In the genomic region with DNA sequence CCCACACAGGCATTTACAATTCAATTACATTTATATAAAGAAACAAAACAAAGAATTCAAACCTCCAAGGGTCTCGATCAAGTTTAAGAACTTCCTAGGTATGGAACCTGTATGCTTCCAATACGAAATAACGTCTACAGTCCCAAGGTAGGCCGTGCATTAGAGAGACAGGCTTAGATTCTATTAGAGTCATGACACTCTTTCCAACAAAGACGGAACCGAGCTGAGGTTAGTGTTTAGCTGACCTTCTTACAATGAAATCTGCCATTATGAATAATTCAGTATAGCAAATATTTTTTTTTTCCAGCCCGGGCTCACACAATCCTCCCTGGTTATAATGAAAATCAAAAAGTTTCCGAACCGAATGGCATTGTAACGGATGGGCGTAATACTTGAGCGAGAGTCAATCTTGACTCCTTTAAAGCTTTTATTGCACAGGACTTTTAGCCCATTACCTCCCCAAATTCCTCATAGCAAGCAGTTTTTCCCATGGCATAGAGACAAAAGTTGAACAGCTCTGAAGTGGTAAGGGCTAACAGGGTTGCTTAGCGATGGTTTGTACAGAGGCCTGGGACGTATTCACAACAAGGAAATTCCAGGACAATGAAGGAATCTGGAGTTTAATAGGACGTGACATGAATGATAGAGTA, we compare ENCODE assay signal across 17 mouse cellular contexts.
A peak's percentile ranks its signal among the peaks of the same experiment; 100 is the strongest.
DNase-seq lines count a peak whose midpoint lies in the region; ATAC-seq lines count a peak whose summit lies in the region.
"Had no signal": no experiment of that assay in that cellular context is flagged by ENCODE, and none has a peak within 500 bp of the region (broad histone marks: within the 10 kb centered on the region; RNA-seq: fewer than 3 reads in every experiment).

No protein-coding gene starts in this region.

- WGBS in neural tube, embryonic 11.5 days = 53% methylated on average over 15 of the region's 15 CpGs
- WGBS in hindbrain, embryonic 12.5 days = 36% methylated on average over 15 of the region's 15 CpGs
- 16% methylated on average over 15 of the region's 15 CpGs for WGBS in midbrain, embryonic 13.5 days

- H3K27me3 ChIP-seq in neural tube, embryonic 11.5 days (ENCODE audit: control insufficient read depth, insufficient read depth, low read length) = no peaks in the 10 kb centered on the region
- H3K27me3 ChIP-seq in hindbrain, embryonic 12.5 days = no peaks in the 10 kb centered on the region
- no peaks in the 10 kb centered on the region for H3K27me3 ChIP-seq in midbrain, embryonic 13.5 days

- no peaks in the 10 kb centered on the region for H3K9me3 ChIP-seq in neural tube, embryonic 11.5 days (ENCODE audit: control insufficient read depth, low read length)
- peaks cover 10% of the 10 kb centered on the region for H3K9me3 ChIP-seq in hindbrain, embryonic 12.5 days (replicated peaks)
- H3K9me3 ChIP-seq in midbrain, embryonic 13.5 days = peaks cover 3% of the 10 kb centered on the region; the same call in 1 of the 2 replicates

- no peak overlapping the region for H3K27ac ChIP-seq in neural tube, embryonic 11.5 days (ENCODE audit: low read depth, low read length)
- 0 out of 2 replicates have a peak overlapping the region, but pooled peaks have one; percentile 23 for H3K27ac ChIP-seq in hindbrain, embryonic 12.5 days
- H3K27ac ChIP-seq in midbrain, embryonic 13.5 days = peak overlapping the region; percentile 27; the same call in 1 of the 2 replicates
- H3K27ac ChIP-seq: limb, embryonic 10.5 days; liver, embryonic 14.5 days had no signal

- no peak overlapping the region for H3K4me2 ChIP-seq in neural tube, embryonic 11.5 days (ENCODE audit: low read depth)
- no peak overlapping the region for H3K4me2 ChIP-seq in hindbrain, embryonic 12.5 days (replicated peaks)
- H3K4me2 ChIP-seq in midbrain, embryonic 13.5 days (replicated peaks) = no peak overlapping the region
- H3K4me2 ChIP-seq: heart, embryonic 11.5 days had no signal

- H3K36me3 ChIP-seq in neural tube, embryonic 11.5 days (ENCODE audit: control insufficient read depth, insufficient read depth, low read length) = peaks cover 15% of the 10 kb centered on the region
- H3K36me3 ChIP-seq in hindbrain, embryonic 12.5 days = peaks cover 27% of the 10 kb centered on the region
- H3K36me3 ChIP-seq in midbrain, embryonic 13.5 days = peaks cover 33% of the 10 kb centered on the region

- H3K4me3 ChIP-seq in neural tube, embryonic 11.5 days (ENCODE audit: low read depth, low read length) = no peak overlapping the region
- no peak overlapping the region for H3K4me3 ChIP-seq in hindbrain, embryonic 12.5 days
- H3K4me3 ChIP-seq in midbrain, embryonic 13.5 days (replicated peaks) = no peak overlapping the region
- H3K4me3 ChIP-seq: erythroblast, embryonic 14.5 days; limb, embryonic 10.5 days had no signal

- intact Hi-C loops in gastrocnemius, postnatal 36 days (cut with DNase I) = no loop called here

- ATAC-seq in neural tube, embryonic 11.5 days (ENCODE audit: insufficient read depth, low FRiP score, low TSS enrichment) = peak; percentile 64
- ATAC-seq in hindbrain, embryonic 12.5 days (ENCODE audit: low FRiP score) = peak; percentile 84
- ATAC-seq in midbrain, embryonic 13.5 days = peak; percentile 91
- no peak for ATAC-seq in granulocyte monocyte progenitor cell, adult 5-6 weeks (replicated peaks; ENCODE audit: poor library complexity, severe bottlenecking)

- peak; percentile 44 for DNase-seq in neural tube, embryonic 11.5 days (ENCODE audit: low spot score)
- no peak for DNase-seq in neural tube, embryonic 10.5 days (ENCODE audit: extremely low spot score, low spot score)
- peak; percentile 34 for DNase-seq in retina, postnatal 1 day
- no peak for DNase-seq in gastrocnemius, postnatal 36 days
- no peak for DNase-seq in spleen, postnatal 10 days (ENCODE audit: low spot score in 2 of 2)
- DNase-seq: adrenal gland, postnatal 25 days; gastrocnemius, postnatal 10 days; heart, postnatal 4 days; kidney, adult 8-10 months; lung, postnatal 14 days had no signal

- no peaks in the 10 kb centered on the region for H3K4me1 ChIP-seq in neural tube, embryonic 11.5 days (ENCODE audit: control insufficient read depth, insufficient read depth, low read length)
- H3K4me1 ChIP-seq in hindbrain, embryonic 12.5 days = no peaks in the 10 kb centered on the region
- H3K4me1 ChIP-seq in midbrain, embryonic 13.5 days (replicated peaks) = peaks cover 3% of the 10 kb centered on the region
- H3K4me1 ChIP-seq: limb, embryonic 10.5 days had no signal

- H3K9ac ChIP-seq in neural tube, embryonic 11.5 days (ENCODE audit: low read length) = no peak overlapping the region
- no peak overlapping the region for H3K9ac ChIP-seq in hindbrain, embryonic 12.5 days
- H3K9ac ChIP-seq in midbrain, embryonic 13.5 days (replicated peaks) = no peak overlapping the region
- H3K9ac ChIP-seq: liver, embryonic 14.5 days had no signal

Comparison
In these comparisons a context has a peak if more than half of its experiments do, and no peak if none do; other contexts are left out.
1. DNase-seq: peak in neural tube, embryonic 11.5 days (single experiment) and retina, postnatal 1 day (single experiment); none in neural tube, embryonic 10.5 days (single experiment), gastrocnemius, postnatal 36 days (0 of 2) and spleen, postnatal 10 days (0 of 2).